In the genomic region with DNA sequence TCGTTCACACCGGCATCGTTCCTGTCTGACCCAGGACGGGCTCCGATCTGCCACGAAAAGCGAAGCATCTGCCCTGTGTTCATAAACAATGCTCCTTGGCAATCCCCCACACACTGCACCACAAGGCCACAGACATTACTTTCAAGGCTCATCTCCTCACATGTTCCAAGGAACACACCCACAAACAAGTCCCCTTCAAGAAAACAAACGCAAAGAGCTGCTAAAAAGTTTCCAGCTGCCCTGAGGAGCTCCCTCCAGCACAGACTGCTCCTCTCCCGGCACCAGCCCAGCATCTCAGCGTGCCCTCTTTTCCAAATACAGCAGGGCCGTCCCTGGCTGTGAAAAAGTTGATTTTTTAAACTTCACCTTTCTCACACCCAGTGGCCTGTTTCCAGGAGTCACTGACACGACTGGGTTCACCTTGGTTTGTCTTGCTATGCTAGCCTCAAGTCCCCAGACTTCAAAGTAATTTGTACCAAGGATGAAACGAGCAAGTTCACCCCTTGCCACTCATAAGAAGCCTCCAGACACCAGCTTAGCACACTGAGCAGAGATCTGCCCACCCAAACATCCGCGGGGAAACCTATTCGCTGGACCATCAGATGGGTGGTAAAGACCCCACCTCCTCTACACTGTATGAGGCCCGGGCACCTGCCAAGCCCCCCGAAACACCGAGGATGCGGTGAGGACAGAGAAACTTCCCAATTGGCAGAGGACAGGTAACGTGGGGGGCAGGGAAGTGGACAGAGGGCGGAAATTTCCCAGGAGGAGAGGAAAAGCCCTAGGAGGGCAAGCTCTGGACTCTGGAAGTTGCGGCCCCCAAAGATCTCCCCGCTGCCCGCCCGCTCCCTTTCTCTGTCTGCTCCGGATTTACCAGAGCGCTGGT, we compare ENCODE assay signal across 8 mouse cellular contexts. TPM values are rescaled to one million over a fixed set of nuclear protein-coding genes. Genes with fewer than 3 reads are reported as not detected.
DNase-seq lines count a peak whose midpoint lies in the region; ATAC-seq lines count a peak whose summit lies in the region.

No protein-coding gene starts in this region.

- peak; percentile 33 for DNase-seq in CD4-positive, CD25-positive, alpha-beta regulatory T cell, adult 2 months (ENCODE audit: low read depth, low spot score)
- no peak for DNase-seq in limb, embryonic 11.5 days (ENCODE audit: low spot score)
- DNase-seq in yolk sac, embryonic 10.5 days (ENCODE audit: low spot score) = no peak

- H3K36me3 ChIP-seq in megakaryocyte, embryonic 14.5 days (replicated peaks; ENCODE audit: low read length) = no peaks in the 10 kb centered on the region
- no peaks in the 10 kb centered on the region for H3K36me3 ChIP-seq in forebrain, embryonic 12.5 days (replicated peaks)
- H3K36me3 ChIP-seq in limb, embryonic 11.5 days (ENCODE audit: control insufficient read depth, insufficient read depth, low read length) = no peaks in the 10 kb centered on the region; the same call in 1 of the 2 replicates
- no peaks in the 10 kb centered on the region for H3K36me3 ChIP-seq in neural tube, embryonic 12.5 days

- H3K27ac ChIP-seq in forebrain, embryonic 12.5 days = 0 out of 2 replicates have a peak overlapping the region, but pooled peaks have one; percentile 74
- H3K27ac ChIP-seq in limb, embryonic 11.5 days (replicated peaks; ENCODE audit: low read depth, low read length) = no peak overlapping the region
- H3K27ac ChIP-seq in neural tube, embryonic 12.5 days = no peak overlapping the region

- peak overlapping the region; percentile 90 for H3K4me2 ChIP-seq in forebrain, embryonic 12.5 days
- peak overlapping the region; percentile 95 for H3K4me2 ChIP-seq in limb, embryonic 11.5 days (ENCODE audit: low read depth, severe bottlenecking)
- peak overlapping the region; percentile 80 for H3K4me2 ChIP-seq in neural tube, embryonic 12.5 days (replicated peaks)

- peaks cover 18% of the 10 kb centered on the region for H3K4me1 ChIP-seq in megakaryocyte, embryonic 14.5 days
- H3K4me1 ChIP-seq in forebrain, embryonic 12.5 days = peaks cover 5% of the 10 kb centered on the region
- H3K4me1 ChIP-seq in limb, embryonic 11.5 days (ENCODE audit: control insufficient read depth, insufficient read depth, low read length) = peaks cover 3% of the 10 kb centered on the region; the same call in 1 of the 2 replicates
- no peaks in the 10 kb centered on the region for H3K4me1 ChIP-seq in neural tube, embryonic 12.5 days

- peak overlapping the region; percentile 64 for H3K9ac ChIP-seq in forebrain, embryonic 12.5 days
- H3K9ac ChIP-seq in limb, embryonic 11.5 days (ENCODE audit: low read length) = peak overlapping the region; percentile 57
- peak overlapping the region; percentile 65 for H3K9ac ChIP-seq in neural tube, embryonic 12.5 days

- H3K4me3 ChIP-seq in megakaryocyte, embryonic 14.5 days (replicated peaks) = peak overlapping the region; percentile 95
- H3K4me3 ChIP-seq in forebrain, embryonic 12.5 days (replicated peaks) = peak overlapping the region; percentile 72
- H3K4me3 ChIP-seq in limb, embryonic 11.5 days (ENCODE audit: low read depth, low read length) = peak overlapping the region; percentile 53
- peak overlapping the region; percentile 66 for H3K4me3 ChIP-seq in neural tube, embryonic 12.5 days

- WGBS in forebrain, embryonic 12.5 days = 10% methylated on average over 28 of the region's 28 CpGs
- 8% methylated on average over 28 of the region's 28 CpGs for WGBS in limb, embryonic 11.5 days
- 13% methylated on average over 28 of the region's 28 CpGs for WGBS in neural tube, embryonic 12.5 days

- no peaks in the 10 kb centered on the region for H3K9me3 ChIP-seq in megakaryocyte, embryonic 14.5 days
- H3K9me3 ChIP-seq in forebrain, embryonic 12.5 days = no peaks in the 10 kb centered on the region
- H3K9me3 ChIP-seq in limb, embryonic 11.5 days (ENCODE audit: control insufficient read depth, low read length) = no peaks in the 10 kb centered on the region
- H3K9me3 ChIP-seq in neural tube, embryonic 12.5 days = no peaks in the 10 kb centered on the region

- no peak for ATAC-seq in CD4-positive, CD25-positive, alpha-beta regulatory T cell, adult 4 months
- no peak for ATAC-seq in megakaryocyte, adult 5-6 weeks (ENCODE audit: poor library complexity, severe bottlenecking)
- ATAC-seq in forebrain, embryonic 12.5 days (ENCODE audit: low FRiP score) = 0 out of 2 replicates have a peak, but pooled peaks have one; percentile 1
- 0 out of 2 replicates have a peak, but pooled peaks have one; percentile 0 for ATAC-seq in limb, embryonic 11.5 days (ENCODE audit: insufficient number of reproducible peaks, low FRiP score, low TSS enrichment, low read depth)
- ATAC-seq in neural tube, embryonic 12.5 days (ENCODE audit: low FRiP score, low read depth) = no peak

- H3K27me3 ChIP-seq in megakaryocyte, embryonic 14.5 days (replicated peaks) = peaks cover 41% of the 10 kb centered on the region
- peaks cover 25% of the 10 kb centered on the region for H3K27me3 ChIP-seq in forebrain, embryonic 12.5 days
- H3K27me3 ChIP-seq in limb, embryonic 11.5 days (ENCODE audit: control insufficient read depth, insufficient read depth, low read length) = peaks cover 16% of the 10 kb centered on the region
- peaks cover 22% of the 10 kb centered on the region for H3K27me3 ChIP-seq in neural tube, embryonic 12.5 days (replicated peaks)

RNA-seq across cellular contexts. Expression of a gene that starts 0.8 kb away (rescaled TPM):
- polyA plus RNA-seq in CD4-positive, CD25-positive, alpha-beta regulatory T cell, adult 4 months (2017; shearing (Covaris generic)) = 1 to 10 TPM; 5.7 to 5.8 TPM
- polyA plus RNA-seq in megakaryocyte, embryonic 14.5 days (2012; ENCODE audit: insufficient read depth, low replicate concordance) = 0.13 TPM in 1 of 2 replicates, not detected in the other
- total RNA-seq in megakaryocyte, adult 5-6 weeks (2015) = 0.23 and 0.31 TPM in 2 replicates
- 0.22 and 0.57 TPM in 2 replicates for total RNA-seq in megakaryocyte, adult 5-6 weeks (2017)
- 4.4 and 4.8 TPM in 2 replicates for polyA plus RNA-seq in forebrain, embryonic 12.5 days (2016; fragmentation: Nextera tagmentation; extraction: Ambion mirVana)
- polyA plus RNA-seq in limb, embryonic 11.5 days (2014; fragmentation: Nextera tagmentation; extraction: Ambion mirVana) = 5.8 and 6.5 TPM in 2 replicates
- polyA plus RNA-seq in neural tube, embryonic 12.5 days (2016; fragmentation: Nextera tagmentation; extraction: Ambion mirVana) = 4.5 and 4.6 TPM in 2 replicates

Comparison
In these comparisons a context has a peak if more than half of its experiments do, and no peak if none do; other contexts are left out.
1. ATAC-seq: peak in forebrain, embryonic 12.5 days (single experiment) and limb, embryonic 11.5 days (single experiment); none in CD4-positive, CD25-positive, alpha-beta regulatory T cell, adult 4 months (single experiment), megakaryocyte, adult 5-6 weeks (single experiment) and neural tube, embryonic 12.5 days (single experiment).
2. Peak in every context shown above with its lines, with median percentiles within 50 percentile points of each other: H3K4me3 ChIP-seq, H3K4me2 ChIP-seq and H3K9ac ChIP-seq.